Mouse (Mus musculus) A20 (cell line): ENCODE data around the gene Lypd6b.
A peak's percentile ranks its signal among the peaks of the same experiment; 100 is the strongest.

Experiments
- DNase-seq: peaks from one replicate; pipeline ENCODE4 v3.0.0-alpha.2; 2011; ENCODE audit warnings: low read depth, low spot score

Gene Lypd6b

DNA sequence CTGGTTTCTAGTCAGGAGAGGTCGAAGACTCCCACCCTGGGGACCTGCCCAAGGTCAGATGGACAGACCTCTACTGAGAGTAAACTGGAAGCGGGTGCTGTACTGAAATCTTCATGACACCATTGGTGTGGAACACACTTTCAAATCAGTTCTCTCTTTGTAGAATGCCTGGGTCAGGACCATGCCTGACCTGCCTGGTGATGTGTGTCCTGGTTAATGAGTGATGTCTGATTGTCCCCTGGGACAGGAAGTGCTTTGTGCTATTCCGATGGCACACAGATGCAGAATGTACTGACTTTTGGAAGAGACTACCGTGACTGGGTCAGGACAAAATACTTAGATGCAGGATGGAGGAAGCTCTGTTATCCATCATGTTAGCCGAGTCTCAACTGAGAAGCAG lies 17.0 kb upstream of the Lypd6b start:
- DNase-seq, result no peak

DNA sequence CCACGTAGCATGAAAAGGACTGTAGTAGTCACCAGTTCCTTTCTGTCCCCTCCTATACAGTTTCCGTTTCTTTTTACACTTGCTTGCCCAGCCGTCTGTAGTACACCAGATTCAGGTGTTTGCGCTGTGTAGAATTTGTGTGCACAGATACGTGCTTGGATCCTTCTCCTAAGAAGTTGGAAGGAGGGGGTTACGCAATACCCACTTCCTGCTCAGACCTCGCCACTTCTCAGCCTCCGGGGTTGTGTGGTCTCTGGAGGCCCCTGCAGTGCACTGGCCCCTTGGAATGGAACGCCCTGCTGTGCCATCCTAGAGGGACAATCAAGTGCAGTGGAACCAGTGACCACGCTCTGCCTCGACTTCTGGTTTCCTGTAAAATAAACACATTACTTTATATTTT lies 16.3 kb upstream of the Lypd6b start:
- DNase-seq, result peak; percentile 4

DNA sequence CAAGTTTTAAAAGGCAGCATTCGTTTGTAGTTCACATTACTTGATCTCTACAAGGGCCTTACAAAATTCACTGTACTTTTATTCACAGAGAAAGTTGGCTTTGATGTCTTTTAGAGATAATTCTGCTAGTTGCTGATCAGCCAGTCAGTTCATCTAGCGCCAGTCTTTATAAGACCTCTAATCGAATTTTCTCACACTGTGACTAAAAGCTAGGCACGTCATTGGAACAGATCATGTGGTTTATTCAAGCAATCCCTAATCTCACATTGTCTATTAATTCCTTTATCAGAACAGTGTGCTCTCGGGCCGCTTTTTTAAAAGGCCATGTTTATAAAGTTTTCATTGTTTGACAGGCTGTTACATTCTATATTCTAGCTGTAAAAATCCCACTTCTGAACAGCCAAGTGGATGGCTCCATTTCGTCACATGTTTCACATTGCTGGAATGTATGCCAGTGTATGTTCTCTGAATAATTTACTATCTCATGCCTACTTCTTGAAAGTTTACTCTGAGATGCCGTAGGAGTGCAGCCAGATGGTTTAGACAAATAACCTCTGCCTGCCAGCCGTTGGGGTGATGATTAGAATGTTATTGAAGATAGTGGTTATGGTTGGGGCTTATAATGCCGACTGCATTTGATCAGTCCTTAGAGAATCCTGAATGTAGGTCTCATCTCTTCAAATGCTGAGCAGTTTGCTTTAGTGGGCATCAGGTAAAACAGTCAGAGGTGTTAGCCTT lies 14.1 kb upstream of the Lypd6b start:
- no peak for DNase-seq

DNA sequence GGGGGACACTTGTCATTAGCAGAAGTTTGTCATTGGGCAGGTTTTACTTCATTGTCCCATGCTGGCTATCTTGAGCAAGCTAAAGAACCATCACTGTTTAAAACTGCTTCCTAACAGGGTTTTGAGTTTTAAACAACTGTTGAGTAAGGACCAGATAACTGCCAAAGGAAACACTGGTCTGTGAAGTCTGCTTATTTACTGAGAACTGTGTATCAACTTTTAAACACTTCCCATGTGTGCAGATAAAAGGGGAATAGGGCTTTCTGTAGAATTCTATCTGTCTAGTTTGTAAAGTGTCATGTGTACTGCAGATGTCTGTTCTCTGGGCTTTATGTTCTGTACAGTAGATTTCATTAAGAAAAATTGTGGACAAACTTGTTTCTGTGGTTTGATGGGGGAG lies 13.3 kb upstream of the Lypd6b start:
- no peak for DNase-seq

DNA sequence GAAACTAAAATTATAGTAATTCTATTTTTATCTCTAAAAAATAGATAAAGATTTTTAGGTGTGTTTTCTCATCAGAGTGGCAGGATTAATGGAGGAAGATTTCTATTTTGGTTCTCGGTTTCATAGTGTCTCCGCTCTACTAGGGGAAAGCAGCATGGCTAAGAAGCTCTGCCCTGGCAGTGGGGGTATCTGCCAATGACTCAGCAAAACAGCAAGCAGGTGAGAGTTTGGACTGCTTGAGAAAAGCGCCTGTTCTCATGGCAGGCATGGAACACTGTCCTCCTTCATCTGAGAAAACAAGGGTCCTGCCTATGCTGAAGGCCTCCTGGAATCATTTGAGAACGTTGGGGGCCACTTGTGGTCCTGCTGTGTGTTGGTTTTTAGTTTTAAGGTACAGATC lies 12.3 kb upstream of the Lypd6b start:
- DNase-seq, result no peak

DNA sequence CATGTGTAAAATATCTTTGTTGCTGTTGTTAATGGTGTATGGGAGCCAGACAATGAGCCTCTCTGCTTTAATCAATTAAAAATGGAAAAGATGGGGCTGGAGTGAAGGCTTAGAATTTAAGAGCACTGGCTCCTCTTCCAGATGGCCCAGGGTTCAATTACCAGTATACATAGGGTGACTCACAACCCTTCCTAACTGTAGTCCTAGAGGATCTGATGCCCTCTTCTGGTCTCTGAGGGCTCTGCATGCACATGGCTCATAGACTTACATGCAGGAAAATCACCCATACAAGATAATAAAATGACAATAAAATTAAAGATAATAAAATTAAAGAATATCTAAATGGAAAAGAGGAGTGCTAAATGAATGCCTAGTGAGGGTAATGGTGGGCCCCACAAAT lies 11.8 kb upstream of the Lypd6b start:
- peak; percentile 27 for DNase-seq

DNA sequence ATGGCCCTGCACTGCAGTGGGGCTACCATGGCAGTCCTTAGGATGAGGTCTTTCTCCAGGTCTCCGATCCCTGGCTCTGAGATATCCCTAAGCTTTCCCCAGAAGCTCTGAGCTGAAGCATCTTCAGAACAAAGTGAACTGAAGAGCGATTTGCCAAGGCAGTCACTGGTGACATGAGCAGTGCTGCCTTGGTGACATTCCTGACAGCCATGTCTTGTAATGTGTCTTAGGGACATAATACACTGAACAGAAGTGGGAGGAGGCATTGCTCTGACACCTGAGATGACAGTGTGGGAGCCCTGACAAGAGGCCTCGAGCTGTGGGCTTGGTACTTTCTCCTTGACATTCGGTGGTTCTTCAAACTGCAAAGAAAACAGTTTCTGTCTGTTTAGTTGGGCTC lies 11.1 kb upstream of the Lypd6b start:
- DNase-seq, result no peak

DNA sequence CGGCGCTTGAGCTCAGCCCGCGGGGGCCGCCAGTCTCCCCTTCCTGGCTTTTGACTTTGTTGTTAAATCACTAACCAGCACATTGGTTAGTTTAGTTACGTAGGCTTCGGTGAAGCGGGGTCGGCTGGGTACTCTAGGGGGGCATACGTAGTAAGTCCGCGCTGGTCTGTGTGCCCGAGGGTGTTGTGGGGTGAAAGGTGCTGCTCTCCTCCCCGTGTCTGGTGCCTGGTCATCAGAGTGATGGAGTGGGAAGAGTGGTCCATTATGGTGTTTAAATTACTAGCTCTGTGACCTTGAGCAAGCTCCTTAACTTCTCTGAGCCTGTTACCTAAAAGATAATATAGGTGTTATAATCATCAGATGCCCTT lies 547 bp downstream of the Lypd6b start:
- no peak for DNase-seq

DNA sequence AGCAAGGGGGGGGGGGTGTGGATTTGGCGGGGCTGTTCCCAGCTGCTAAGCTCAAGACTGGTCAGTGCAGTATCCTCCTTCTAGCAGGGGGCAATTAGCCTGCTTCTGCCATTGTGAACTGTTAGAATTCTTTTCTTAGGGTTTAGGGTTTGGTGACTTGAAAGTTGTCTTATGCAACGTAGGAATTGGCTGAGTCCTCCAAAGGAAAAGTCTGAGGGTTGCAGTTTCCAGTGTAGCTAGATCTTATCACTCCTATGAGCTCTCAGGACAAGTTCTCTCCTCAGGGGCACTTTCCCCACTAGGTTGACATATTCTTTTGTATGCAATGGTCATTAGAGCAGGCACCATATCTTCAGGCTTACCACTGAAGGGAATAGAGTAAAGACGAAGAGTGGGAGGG lies 1.2 kb downstream of the Lypd6b start:
- DNase-seq, result no peak

DNA sequence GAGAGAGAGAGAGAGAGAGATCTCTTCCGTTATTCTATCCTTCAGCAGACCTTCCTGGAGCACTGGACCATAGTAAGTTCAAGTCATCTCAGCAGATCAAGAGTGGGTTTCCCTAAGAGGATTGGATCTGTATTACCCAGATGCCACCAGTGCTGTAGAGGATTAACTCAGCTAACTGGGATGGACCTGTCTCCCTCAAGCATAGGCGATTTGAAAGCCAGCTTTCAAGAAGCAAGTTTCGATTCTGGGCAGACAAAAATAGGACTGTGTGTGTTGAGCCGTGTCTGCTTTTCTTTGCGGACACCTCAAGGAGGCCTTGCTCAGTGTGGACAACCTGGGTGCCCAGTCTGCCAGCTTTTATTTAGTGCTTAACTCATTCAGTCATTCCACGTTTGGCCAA lies 1.6 kb downstream of the Lypd6b start:
- peak; percentile 13 for DNase-seq

DNA sequence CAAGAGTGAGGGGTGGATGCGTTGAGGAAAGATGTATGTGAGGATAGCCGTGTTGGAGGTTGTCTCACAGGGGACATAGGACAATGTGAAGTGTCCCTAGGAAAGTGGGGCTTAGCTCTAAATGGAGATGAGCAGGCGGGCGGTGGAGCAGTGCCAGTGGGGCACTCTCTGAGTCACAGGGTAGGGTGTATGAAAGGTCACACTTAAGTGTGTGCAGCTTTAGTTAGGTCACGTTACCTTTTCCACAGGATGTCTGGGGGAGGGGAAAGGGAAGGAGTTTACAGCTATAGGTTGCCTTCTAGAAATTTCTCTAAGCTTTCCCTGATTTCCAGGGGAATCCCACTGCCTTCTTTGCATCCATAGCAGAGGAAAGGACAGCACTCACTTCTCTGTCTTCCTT lies 2.0 kb downstream of the Lypd6b start:
- no peak for DNase-seq

DNA sequence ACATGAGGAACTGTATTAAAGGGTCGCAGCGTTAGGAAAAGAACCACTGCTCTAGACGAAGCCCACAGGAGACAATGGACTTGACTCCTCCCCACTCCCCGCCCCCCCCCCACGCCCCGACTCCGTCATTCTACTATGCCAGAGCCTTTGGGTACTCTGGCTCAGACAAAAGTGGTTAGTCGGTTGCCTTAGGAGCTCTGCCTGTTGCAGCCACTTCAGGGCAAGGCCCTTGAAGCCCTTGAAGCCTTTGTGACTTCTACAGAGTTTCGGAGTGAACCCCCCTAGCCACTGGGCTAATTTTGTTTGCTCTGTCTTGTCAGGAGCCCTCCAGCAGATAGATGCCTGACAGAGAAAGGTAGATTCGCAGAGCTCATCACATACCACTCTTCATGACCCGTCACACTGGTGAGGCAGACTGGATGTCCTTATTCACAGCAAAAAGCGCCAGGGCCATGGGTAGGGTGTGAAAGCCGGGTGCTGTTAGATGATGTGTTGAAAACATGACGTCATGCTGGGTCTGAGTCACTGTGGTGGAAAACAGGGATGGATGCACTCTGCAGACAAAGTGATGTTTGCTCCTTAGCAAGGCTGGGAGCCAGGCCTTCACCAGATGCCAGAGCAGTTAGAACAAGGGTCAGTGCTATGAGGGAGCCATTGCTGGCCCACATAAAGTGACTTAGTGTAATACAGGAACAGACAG lies 10.1 kb downstream of the Lypd6b start:
- DNase-seq, result no peak

DNA sequence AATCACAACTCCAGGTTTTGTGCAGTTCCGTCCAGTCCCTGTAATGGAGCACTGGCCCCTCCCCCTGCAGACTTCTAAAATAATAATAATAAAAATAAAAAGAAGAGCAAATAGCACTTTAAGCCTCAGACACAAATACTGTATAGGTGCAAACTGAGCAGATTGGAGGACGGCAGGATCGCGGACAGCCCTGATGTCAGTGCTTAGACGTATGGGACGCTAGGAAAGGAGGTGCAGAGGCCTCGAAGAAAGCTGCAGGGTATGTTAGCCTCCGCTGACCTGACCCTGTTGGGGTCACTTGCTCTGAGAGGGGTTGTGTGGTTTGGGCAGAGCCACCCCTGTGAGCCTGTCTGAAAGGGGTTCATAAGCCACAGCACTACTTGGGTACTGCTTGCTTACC lies 17.0 kb downstream of the Lypd6b start:
- no peak for DNase-seq

DNA sequence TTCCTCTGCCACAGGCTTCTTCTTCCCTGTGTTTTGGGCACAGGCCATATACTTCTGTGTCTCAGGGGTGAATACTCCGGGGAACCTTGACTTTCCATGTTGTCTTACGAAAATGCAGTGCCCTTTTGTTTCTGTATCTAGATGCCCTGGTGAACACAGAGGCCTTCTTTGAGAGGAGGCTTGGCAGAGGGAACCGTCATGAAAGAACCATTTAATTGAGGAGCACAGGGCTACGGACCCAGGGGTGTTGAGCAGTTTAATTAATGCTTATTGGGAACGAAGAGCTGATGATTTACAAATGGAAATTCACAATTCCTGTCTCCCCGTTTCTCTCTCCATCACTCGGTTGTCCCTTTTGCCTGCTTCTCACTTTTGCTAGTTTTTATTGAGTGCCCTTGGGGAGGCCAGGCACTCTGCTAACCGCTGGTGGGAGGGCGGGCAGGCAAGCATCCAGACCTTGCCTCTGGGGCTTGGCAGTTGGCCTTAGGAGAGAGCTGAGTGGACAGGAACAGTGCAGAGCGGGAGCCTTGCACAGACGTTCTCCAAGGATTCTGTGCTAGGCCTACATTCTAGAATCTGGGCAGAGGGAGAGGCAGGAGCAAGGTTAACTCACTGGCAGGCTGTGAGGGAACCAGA lies 18.4 kb downstream of the Lypd6b start:
- DNase-seq, result no peak

DNA sequence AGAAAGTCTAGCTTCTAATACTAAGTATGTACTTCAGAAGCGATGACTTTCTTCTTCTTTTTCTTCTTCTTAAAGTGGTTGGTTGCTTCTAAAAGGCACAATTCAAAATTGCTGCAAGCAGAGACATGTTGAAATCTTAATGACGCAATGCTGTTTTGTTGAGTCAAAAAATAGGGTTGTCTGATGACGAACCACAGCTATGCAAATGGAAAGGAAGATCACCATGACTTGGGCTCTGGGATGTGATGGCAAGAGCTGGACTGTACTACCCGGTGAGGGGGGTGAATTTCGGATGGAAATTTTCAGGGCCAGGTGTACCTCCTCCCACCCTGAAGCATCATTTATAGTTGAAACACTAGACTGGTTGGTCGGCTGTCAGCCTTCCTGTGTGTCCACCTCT lies 22.0 kb downstream of the Lypd6b start:
- DNase-seq, result no peak

DNA sequence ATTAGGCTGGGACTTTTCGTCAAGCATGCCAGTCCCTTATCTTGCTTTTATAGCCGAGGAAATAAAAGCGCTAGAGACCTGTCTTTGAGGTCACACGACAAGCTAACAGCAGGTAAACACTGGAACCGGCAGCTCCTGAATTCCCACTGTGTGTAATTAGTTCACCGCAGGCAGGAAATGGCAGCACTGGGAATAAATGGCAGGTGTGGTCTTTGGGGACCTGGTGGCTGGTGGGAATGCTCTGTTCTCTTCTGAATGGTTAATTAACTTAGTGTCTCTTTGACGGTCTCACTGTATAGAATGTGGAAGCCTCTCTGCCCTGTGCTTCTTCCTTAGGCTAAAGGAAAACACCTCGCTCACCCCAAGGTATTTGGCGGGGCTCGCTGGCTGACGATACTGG lies 23.9 kb downstream of the Lypd6b start:
- DNase-seq, result no peak

DNA sequence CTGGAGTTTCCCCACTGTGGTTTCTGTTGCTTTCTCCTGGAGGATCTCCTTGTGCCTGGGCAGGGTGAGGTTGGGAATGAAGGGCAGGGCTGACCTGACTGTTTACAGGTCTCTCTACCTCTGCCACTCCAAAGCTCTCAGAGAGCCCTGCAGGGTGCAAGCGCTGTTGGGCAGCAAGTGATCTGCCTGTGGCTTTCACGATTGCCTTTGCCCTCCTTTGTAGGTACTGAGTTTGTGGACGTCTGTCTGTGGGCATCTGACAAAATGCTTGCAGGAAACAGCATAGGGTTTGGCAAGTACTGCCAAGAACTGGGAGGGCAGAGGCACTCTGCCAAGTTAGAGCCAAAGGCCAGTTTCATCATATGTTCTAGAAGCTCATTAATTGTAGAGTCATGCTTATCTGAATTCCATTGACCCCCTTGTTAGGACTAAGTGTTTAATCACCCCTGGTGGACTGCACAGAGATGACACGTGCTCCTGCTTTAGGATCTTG lies 24.4 kb downstream of the Lypd6b start:
- DNase-seq, result no peak

DNA sequence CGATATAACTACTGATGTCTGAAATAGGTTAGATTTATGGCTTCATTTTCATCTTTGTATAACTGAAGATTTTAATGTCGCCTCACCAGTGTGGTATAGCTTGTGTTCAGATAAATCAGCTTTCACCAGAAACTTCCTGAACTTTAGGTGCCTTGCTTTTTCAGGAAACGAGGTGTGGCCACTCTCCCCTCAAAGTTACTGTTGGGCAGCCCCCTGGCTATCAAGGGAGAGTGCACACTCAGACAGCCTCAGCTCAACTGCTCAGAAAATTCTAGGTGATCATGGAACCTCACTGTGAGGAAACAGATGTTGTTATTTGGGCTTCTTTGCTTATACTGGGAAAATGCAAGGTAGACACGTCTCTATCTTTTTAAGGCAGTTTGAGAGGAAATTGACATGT lies 25.7 kb downstream of the Lypd6b start:
- DNase-seq, result no peak

DNA sequence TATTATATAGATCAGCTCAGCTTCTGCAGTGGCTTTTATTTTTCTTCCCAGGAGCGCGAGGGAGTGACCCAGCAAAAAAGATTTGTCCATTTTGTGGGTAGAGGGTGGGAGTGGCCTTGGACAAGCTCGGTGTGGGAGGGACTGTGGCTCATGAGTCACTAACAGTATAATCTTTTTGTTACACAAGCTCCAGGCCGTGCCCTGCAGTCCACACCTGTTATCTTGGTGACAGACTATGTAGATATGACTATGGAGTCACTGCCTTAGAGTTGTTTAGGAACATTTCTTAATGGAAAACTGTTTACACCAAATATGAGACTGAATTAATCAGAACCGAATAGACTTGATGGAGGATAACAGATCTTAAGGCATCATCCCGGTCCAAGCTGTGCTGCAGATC lies 26.5 kb downstream of the Lypd6b start:
- DNase-seq, result no peak

DNA sequence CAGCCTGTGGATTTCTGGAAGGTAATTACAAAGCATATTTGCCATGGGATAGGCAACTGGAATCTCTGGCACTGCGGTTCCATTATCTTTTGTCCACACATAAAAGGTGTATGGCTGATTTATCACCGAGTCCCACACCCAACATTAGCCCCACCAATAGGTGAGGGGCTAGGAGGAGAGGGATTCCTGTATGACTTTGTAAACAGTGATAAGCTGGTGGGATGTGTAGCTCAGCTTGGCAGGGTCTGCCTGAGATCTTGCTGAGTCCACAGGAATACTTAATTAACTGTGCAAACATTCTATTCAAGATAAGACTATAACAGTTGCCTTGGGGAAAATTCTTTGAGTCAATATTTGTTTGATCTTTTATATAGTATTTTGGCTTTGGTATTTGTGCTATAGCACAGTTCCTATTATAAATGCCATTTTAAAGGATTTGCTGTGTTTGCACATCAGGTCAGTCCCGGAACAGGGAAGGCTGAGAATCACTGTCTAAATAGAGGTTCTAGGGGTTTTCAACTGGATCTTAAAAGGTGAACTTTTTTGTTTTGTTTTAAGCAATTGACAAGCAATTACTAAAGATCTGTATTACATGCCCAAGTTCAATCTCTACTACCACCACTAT lies 28.3 kb downstream of the Lypd6b start:
- no peak for DNase-seq

DNA sequence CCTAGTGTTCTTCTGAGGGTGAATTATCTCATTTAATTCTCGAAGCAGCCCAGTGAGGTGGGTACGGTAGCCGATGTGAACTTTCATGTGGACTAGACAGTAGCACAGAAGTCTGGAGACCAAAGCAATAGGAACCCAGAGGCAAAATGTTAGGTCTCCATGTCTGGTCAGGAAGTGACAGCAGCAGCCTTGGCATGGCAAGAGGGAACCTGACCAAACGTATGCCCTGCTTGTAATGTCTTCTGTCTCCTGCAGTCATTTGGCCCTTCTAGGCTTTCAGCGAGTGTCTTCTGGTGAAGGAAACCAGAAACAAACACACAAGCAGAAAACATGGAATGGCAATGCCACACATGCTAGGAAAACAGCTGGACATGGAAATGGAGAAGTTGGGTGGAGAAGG lies 29.1 kb downstream of the Lypd6b start:
- DNase-seq, result no peak

DNA sequence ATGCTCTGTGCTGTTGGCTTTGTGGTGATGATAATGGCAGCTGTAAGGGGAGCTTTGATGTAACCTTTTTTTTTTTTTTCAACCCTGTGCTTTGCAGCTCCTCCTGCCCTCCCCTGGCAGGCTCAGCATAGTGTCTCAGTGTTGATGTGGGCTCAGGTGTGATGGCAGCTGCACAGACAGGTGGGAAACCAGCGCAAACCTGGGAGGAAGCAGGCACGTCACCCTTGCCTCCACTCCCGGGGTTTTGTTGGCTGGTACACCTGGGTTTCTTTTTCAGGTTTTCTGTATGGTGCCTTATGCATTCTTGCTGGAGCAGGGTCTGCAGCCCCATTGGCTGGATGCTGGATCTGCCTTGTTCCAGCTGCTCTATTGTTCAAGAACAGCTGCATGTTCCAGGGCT lies 29.7 kb downstream of the Lypd6b start:
- no peak for DNase-seq

DNA sequence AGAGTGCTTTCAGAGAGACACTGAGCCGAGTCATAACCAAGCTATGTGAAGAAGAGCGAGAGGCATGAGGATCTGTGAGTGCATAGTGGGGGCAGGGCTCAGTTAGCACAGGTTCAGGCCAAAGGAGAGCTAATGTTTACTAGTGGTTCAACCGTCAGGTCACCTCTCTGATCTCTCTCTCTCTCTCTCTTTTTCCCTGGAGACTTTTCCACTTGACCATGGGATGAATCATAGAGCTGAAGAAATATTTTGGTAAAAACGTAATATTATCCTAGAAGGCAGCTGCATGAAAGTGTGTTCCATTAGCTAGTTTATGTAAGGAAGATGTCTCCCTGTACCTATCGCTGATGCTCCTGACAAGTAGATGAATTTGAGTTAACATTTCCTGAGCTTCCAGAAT lies 30.6 kb downstream of the Lypd6b start:
- no peak for DNase-seq
